Mouse (Mus musculus): ENCODE measurements around the gene Arv1. TPM values are rescaled to one million over a fixed set of nuclear protein-coding genes. Genes with fewer than 3 reads are reported as not detected.

Gene Arv1
- total and polyA plus RNA-seq, 3 experiments: 9.7 to 22.0 (median 11.9) TPM

- Histone ChIP-seq H3K9ac (ENCODE audit: insufficient read depth, low read depth) (no peak overlapping the region), H3K4me1 (ENCODE audit: control insufficient read depth in 1 of 2, insufficient read depth in 2 of 2) (peaks cover 2 to 5% of the 10 kb centered on the region in 2 experiments; a peak in 3 of 4 replicates), H3K27ac (ENCODE audit: insufficient read depth, low read depth) (no peak overlapping the region), H3K4me3 (replicated peaks in 1 of 3; ENCODE audit: low read depth in 2 of 3, low read length in 2 of 3, poor library complexity in 1 of 3) (no peak overlapping the region), H3K27me3 (replicated peaks) (peaks cover 50% of the 10 kb centered on the region), H3K36me3 (replicated peaks in 1 of 2; ENCODE audit: control insufficient read depth in 1 of 2, insufficient read depth in 1 of 2, low read length in 1 of 2) (no peaks in the 10 kb centered on the region), H3K9me3 (replicated peaks; ENCODE audit: low read length) (no peaks in the 10 kb centered on the region), H3K4me2 (ENCODE audit: insufficient read depth, low read depth, poor library complexity, severe bottlenecking) (no peak overlapping the region), H3K79me2 (replicated peaks; ENCODE audit: control insufficient read depth, extremely low read depth, insufficient read depth, poor library complexity, severe bottlenecking) (no peaks in the 10 kb centered on the region)
- no peak for DNase-seq (ENCODE audit: extremely low read depth)
- in situ Hi-C loops (cut with MboI; ENCODE audit: low pct_ligation_motif_present, low pct_unique_long_range_greater_than_20kb, low sequenced_read_pairs) (no loop called here), dilution Hi-C loops (cut with MboI; ENCODE audit: extremely low pct_ligation_motif_present, extremely low pct_unique_long_range_greater_than_20kb, low sequenced_read_pairs) (no loop called here)
- TF ChIP-seq MEF2A (IDR thresholded peaks at IDR 0.05; ENCODE audit: borderline replicate concordance, low read depth, low read length): 0 out of 2 replicates have a peak, but pooled peaks have one; percentile 22
- TF ChIP-seq SMC3 (IDR thresholded peaks at IDR 0.05; ENCODE audit: low read depth, low read length): no peak
- TF ChIP-seq SIN3A (IDR thresholded peaks at IDR 0.05; ENCODE audit: low read length): no peak
Observed at GRCm38 (mm10) chr8:124780236-124780635, 58.3 kb downstream of the Arv1 start.

GRCm38 (mm10) chr8:124782431-124782830 is 60.5 kb downstream of the Arv1 start:
- no peak for DNase-seq (ENCODE audit: extremely low read depth)
- H3K9me3 ChIP-seq (replicated peaks; ENCODE audit: low read length): no peaks in the 10 kb centered on the region
- in situ Hi-C loops (cut with MboI; ENCODE audit: low pct_ligation_motif_present, low pct_unique_long_range_greater_than_20kb, low sequenced_read_pairs): no loop called here
- no peak overlapping the region for H3K27ac ChIP-seq (ENCODE audit: insufficient read depth, low read depth)
- no peaks in the 10 kb centered on the region for H3K79me2 ChIP-seq (replicated peaks; ENCODE audit: control insufficient read depth, extremely low read depth, insufficient read depth, poor library complexity, severe bottlenecking)
- peaks cover 42% of the 10 kb centered on the region for H3K27me3 ChIP-seq (replicated peaks)
- dilution Hi-C loops (cut with MboI; ENCODE audit: extremely low pct_ligation_motif_present, extremely low pct_unique_long_range_greater_than_20kb, low sequenced_read_pairs): no loop called here
- H3K4me2 ChIP-seq (ENCODE audit: insufficient read depth, low read depth, poor library complexity, severe bottlenecking): no peak overlapping the region
- no peak for TF ChIP-seq KAT2A (IDR thresholded peaks at IDR 0.05; ENCODE audit: insufficient replicate concordance, low read length)
- TF ChIP-seq ZKSCAN1 (IDR thresholded peaks at IDR 0.05; ENCODE audit: borderline replicate concordance, low read depth, low read length): no peak
- no peak for TF ChIP-seq POLR2A (IDR thresholded peaks at IDR 0.05; ENCODE audit: low read depth, low read length)
- no peak for TF ChIP-seq CHD2 (IDR thresholded peaks at IDR 0.05; ENCODE audit: low read length)
- no peak for TF ChIP-seq HCFC1 (IDR thresholded peaks at IDR 0.05; ENCODE audit: low read depth, low read length)
- TF ChIP-seq SIN3A (IDR thresholded peaks at IDR 0.05; ENCODE audit: low read length): no peak
- TF ChIP-seq ELF1 (IDR thresholded peaks at IDR 0.05; ENCODE audit: low read depth, low read length): no peak
- TF ChIP-seq ZMIZ1 (IDR thresholded peaks at IDR 0.05; ENCODE audit: low read depth, low read length): no peak
- no peak for TF ChIP-seq USF1 (IDR thresholded peaks at IDR 0.05; ENCODE audit: low read depth, low read length)
- no peak for TF ChIP-seq MXI1 (IDR thresholded peaks at IDR 0.05; ENCODE audit: low read depth, low read length)
- no peak for TF ChIP-seq GABPA (IDR thresholded peaks at IDR 0.05; ENCODE audit: insufficient replicate concordance, low read depth, low read length)
- TF ChIP-seq ZNF384 (IDR thresholded peaks at IDR 0.05; ENCODE audit: low read depth, low read length): no peak
- TF ChIP-seq MAX (IDR thresholded peaks at IDR 0.05; ENCODE audit: low read length): no peak
- no peak for TF ChIP-seq CTCF (conservative IDR thresholded peaks at IDR 0.05 in 1 of 2, IDR thresholded peaks at IDR 0.05 in 1 of 2; ENCODE audit: low read depth in 2 of 2, low read length in 2 of 2)
- TF ChIP-seq MYC (IDR thresholded peaks at IDR 0.05; ENCODE audit: low read depth, low read length): no peak
- TF ChIP-seq MEF2A (IDR thresholded peaks at IDR 0.05; ENCODE audit: borderline replicate concordance, low read depth, low read length): no peak
- peaks cover 0 to 5% of the 10 kb centered on the region in 2 experiments; a peak in 3 of 4 replicates for H3K4me1 ChIP-seq (ENCODE audit: control insufficient read depth in 1 of 2, insufficient read depth in 2 of 2)
- H3K4me3 ChIP-seq (replicated peaks in 1 of 3; ENCODE audit: low read depth in 2 of 3, low read length in 2 of 3, poor library complexity in 1 of 3): no peak overlapping the region
- no peak overlapping the region for H3K9ac ChIP-seq (ENCODE audit: insufficient read depth, low read depth)
- H3K36me3 ChIP-seq (replicated peaks in 1 of 2; ENCODE audit: control insufficient read depth in 1 of 2, insufficient read depth in 1 of 2, low read length in 1 of 2): no peaks in the 10 kb centered on the region

Measured in CH12.LX (cell line).